Mouse (Mus musculus): ENCODE results near the gene Ddx25.

The Ddx25 gene

GRCm38 (mm10) chr9:35541488-35541887, 16.8 kb downstream of the Ddx25 start:
- DNase-seq (ENCODE audit: low spot score in 2 of 2), result peak; percentile 71 to 72

- no peak for DNase-seq (ENCODE audit: low spot score in 2 of 2)
These were observed 17.3 kb downstream of the Ddx25 start for GRCm38 (mm10) chr9:35541024-35541423.

GRCm38 (mm10) chr9:35539001-35539750, 19.2 kb downstream of the Ddx25 start:
- DNase-seq (ENCODE audit: low spot score in 2 of 2), result no peak

- no peak for DNase-seq (ENCODE audit: low spot score in 2 of 2)
These were observed 22.5 kb downstream of the Ddx25 start for GRCm38 (mm10) chr9:35535876-35536275.

- peak in 1 of 2 experiments; percentile 34 for DNase-seq (ENCODE audit: low spot score in 2 of 2)
These were observed 23.2 kb downstream of the Ddx25 start for GRCm38 (mm10) chr9:35535110-35535509.

- no peak for DNase-seq (ENCODE audit: low spot score in 2 of 2)
These were observed 25.1 kb downstream of the Ddx25 start for GRCm38 (mm10) chr9:35533266-35533665.

- no peak for DNase-seq (ENCODE audit: low spot score in 2 of 2)
These were observed 28.5 kb downstream of the Ddx25 start for GRCm38 (mm10) chr9:35529796-35530195.

GRCm38 (mm10) chr9:35529141-35529540, 29.2 kb downstream of the Ddx25 start:
- DNase-seq (ENCODE audit: low spot score in 2 of 2), result no peak

- DNase-seq (ENCODE audit: low spot score in 2 of 2), result peak; percentile 49 to 69
These were observed 34.4 kb downstream of the Ddx25 start for GRCm38 (mm10) chr9:35523941-35524411.

GRCm38 (mm10) chr9:35523541-35523940, 34.8 kb downstream of the Ddx25 start:
- peak in 1 of 2 experiments; percentile 31 for DNase-seq (ENCODE audit: low spot score in 2 of 2)

GRCm38 (mm10) chr9:35522821-35523515, 35.4 kb downstream of the Ddx25 start:
- no peak for DNase-seq (ENCODE audit: low spot score in 2 of 2)

- DNase-seq (ENCODE audit: low spot score in 2 of 2), result no peak
These were observed 36.1 kb downstream of the Ddx25 start for GRCm38 (mm10) chr9:35522241-35522640.

GRCm38 (mm10) chr9:35520631-35521348, 37.5 kb downstream of the Ddx25 start:
- no peak for DNase-seq (ENCODE audit: low spot score in 2 of 2)

GRCm38 (mm10) chr9:35518169-35518568, 40.2 kb downstream of the Ddx25 start, which contains the start of gene Gm1113:
Gene Gm1113, minus strand, starts transcription at chr9:35518269.
- DNase-seq (ENCODE audit: low spot score in 2 of 2), result no peak

GRCm38 (mm10) chr9:35516711-35517110, 41.6 kb downstream of the Ddx25 start:
- DNase-seq (ENCODE audit: low spot score in 2 of 2), result no peak

- no peak for DNase-seq (ENCODE audit: low spot score in 2 of 2)
These were observed 42.1 kb downstream of the Ddx25 start for GRCm38 (mm10) chr9:35516182-35516581.

- no peak for DNase-seq (ENCODE audit: low spot score in 2 of 2)
These were observed 44.4 kb downstream of the Ddx25 start for GRCm38 (mm10) chr9:35513900-35514299.

GRCm38 (mm10) chr9:35508234-35508633, 50.1 kb downstream of the Ddx25 start:
- no peak for DNase-seq (ENCODE audit: low spot score in 2 of 2)

- DNase-seq (ENCODE audit: low spot score in 2 of 2), result no peak
These were observed 55.8 kb downstream of the Ddx25 start for GRCm38 (mm10) chr9:35502361-35503000.

GRCm38 (mm10) chr9:35499946-35500345, 58.4 kb downstream of the Ddx25 start:
- DNase-seq (ENCODE audit: low spot score in 2 of 2), result no peak

- DNase-seq (ENCODE audit: low spot score in 2 of 2), result no peak
These were observed 62.9 kb downstream of the Ddx25 start for GRCm38 (mm10) chr9:35495471-35495870.

GRCm38 (mm10) chr9:35494937-35495336, 63.4 kb downstream of the Ddx25 start:
- no peak for DNase-seq (ENCODE audit: low spot score in 2 of 2)

Measured in frontal cortex, postnatal 25 days (tissue).